ENCODE assay signal across 8 mouse cellular contexts in genomic region chr6:136941051-136942021, GRCm38 (mm10). TPM values are rescaled to one million over a fixed set of nuclear protein-coding genes. Genes with fewer than 3 reads are reported as not detected.
DNase-seq lines count a peak whose midpoint lies in the region; ATAC-seq and TF ChIP-seq lines count a peak whose summit lies in the region.

Gene Arhgdib, minus strand, starts transcription at chr6:136941899.

- TF ChIP-seq EP300 in liver, postnatal 0 days (IDR thresholded peaks at IDR 0.05; ENCODE audit: low read depth): no peak

- no peaks in the 10 kb centered on the region for H3K27me3 ChIP-seq in testis, adult 2 months (ENCODE audit: control insufficient read depth, insufficient read depth, low read length)
- no peaks in the 10 kb centered on the region for H3K27me3 ChIP-seq in kidney, adult 2 months (replicated peaks; ENCODE audit: control insufficient read depth, insufficient read depth, low read length)
- H3K27me3 ChIP-seq in liver, postnatal 0 days (ENCODE audit: insufficient read depth, low read length): no peaks in the 10 kb centered on the region
- no peaks in the 10 kb centered on the region for H3K27me3 ChIP-seq in small intestine, adult 2 months (ENCODE audit: control insufficient read depth, insufficient read depth, low read length)

- 24% methylated on average over 12 of the region's 12 CpGs for WGBS in kidney, adult 2 months
- 12% methylated on average over 12 of the region's 12 CpGs for WGBS in liver, postnatal 0 days (ENCODE audit: insufficient replicate concordance)
- 29% methylated on average over 12 of the region's 12 CpGs for WGBS in small intestine, adult 2 months

- no peak for DNase-seq in testis, postnatal 10 days (ENCODE audit: low spot score)
- no peak for DNase-seq in brain, embryonic 14.5 days (ENCODE audit: low read depth)
- peak; percentile 57 to 68 for DNase-seq in heart, adult 9 months (ENCODE audit: low spot score in 2 of 2)
- peak; percentile 76 for DNase-seq in kidney, adult 2 months
- DNase-seq in liver, postnatal 0 days: peak; percentile 34
- no peak for DNase-seq in cerebellum, adult 11-12 months

- H3K4me2 ChIP-seq in liver, postnatal 0 days (ENCODE audit: low read depth, low read length): peak within 1 kb of the TSS; percentile 62

- H3K36me3 ChIP-seq in testis, adult 2 months (ENCODE audit: control insufficient read depth, insufficient read depth, low read length): no peaks in the 10 kb centered on the region
- H3K36me3 ChIP-seq in kidney, adult 2 months (ENCODE audit: control insufficient read depth, insufficient read depth, low read length): no peaks in the 10 kb centered on the region
- H3K36me3 ChIP-seq in liver, postnatal 0 days (replicated peaks; ENCODE audit: insufficient read depth, low read length): no peaks in the 10 kb centered on the region
- H3K36me3 ChIP-seq in small intestine, adult 2 months (ENCODE audit: control insufficient read depth, insufficient read depth, low read length): no peaks in the 10 kb centered on the region

- ATAC-seq in liver, postnatal 0 days: peak; percentile 22

- peaks cover 4% of the 10 kb centered on the region for H3K4me1 ChIP-seq in testis, adult 2 months (ENCODE audit: control insufficient read depth, insufficient read depth, low read length)
- peaks cover 2% of the 10 kb centered on the region; the same call in 1 of the 2 replicates for H3K4me1 ChIP-seq in kidney, adult 2 months (ENCODE audit: control insufficient read depth, insufficient read depth, low read length)
- H3K4me1 ChIP-seq in liver, postnatal 0 days (ENCODE audit: insufficient read depth): peaks cover 16% of the 10 kb centered on the region
- H3K4me1 ChIP-seq in small intestine, adult 2 months (ENCODE audit: control insufficient read depth, insufficient read depth, insufficient read length, low read length): no peaks in the 10 kb centered on the region

- no peak within 1 kb of the TSS for H3K4me3 ChIP-seq in testis, adult 2 months (ENCODE audit: control insufficient read depth, low read depth, low read length)
- H3K4me3 ChIP-seq in kidney, adult 2 months (ENCODE audit: insufficient read depth, low read depth, low read length): peak within 1 kb of the TSS; percentile 48
- H3K4me3 ChIP-seq in liver, postnatal 0 days (ENCODE audit: low read depth, low read length): peak within 1 kb of the TSS; percentile 45
- peak within 1 kb of the TSS; percentile 65 for H3K4me3 ChIP-seq in small intestine, adult 2 months (ENCODE audit: low read depth, low read length)

- H3K27ac ChIP-seq in testis, adult 2 months (ENCODE audit: control insufficient read depth, insufficient read depth, low read depth, low read length): peak within 1 kb of the TSS; percentile 71
- peak within 1 kb of the TSS; percentile 79 for H3K27ac ChIP-seq in kidney, adult 2 months (ENCODE audit: insufficient read depth, low read depth, low read length)
- peak within 1 kb of the TSS; percentile 91 for H3K27ac ChIP-seq in liver, postnatal 0 days (ENCODE audit: low read depth)
- peak within 1 kb of the TSS; percentile 74 for H3K27ac ChIP-seq in small intestine, adult 2 months (ENCODE audit: insufficient read depth, low read depth, low read length)

- H3K9me3 ChIP-seq in liver, postnatal 0 days (ENCODE audit: low read length): no peaks in the 10 kb centered on the region

- no peak for TF ChIP-seq CTCF in testis, adult 2 months (IDR thresholded peaks at IDR 0.05; ENCODE audit: control insufficient read depth, insufficient read depth, insufficient replicate concordance, low read depth, low read length)
- no peak for TF ChIP-seq CTCF in brain, embryonic 14.5 days (IDR thresholded peaks at IDR 0.05; ENCODE audit: borderline replicate concordance, extremely low read depth, insufficient read depth, insufficient read length)
- TF ChIP-seq CTCF in kidney, adult 2 months (conservative IDR thresholded peaks at IDR 0.05; ENCODE audit: insufficient read depth, insufficient read length, low read depth, low read length): no peak
- no peak for TF ChIP-seq CTCF in liver, postnatal 0 days (IDR thresholded peaks at IDR 0.05; ENCODE audit: low read depth)
- TF ChIP-seq CTCF in small intestine, adult 2 months (IDR thresholded peaks at IDR 0.05; ENCODE audit: extremely low read depth, insufficient read length, insufficient replicate concordance, low read depth, low read length): no peak

- TF ChIP-seq POLR2A in testis, adult 2 months (IDR thresholded peaks at IDR 0.05; ENCODE audit: control insufficient read depth, low read depth, low read length): no peak
- TF ChIP-seq POLR2A in brain, embryonic 14.5 days (IDR thresholded peaks at IDR 0.05; ENCODE audit: borderline replicate concordance, extremely low read depth, insufficient read depth, insufficient read length, poor library complexity, severe bottlenecking): no peak
- no peak for TF ChIP-seq POLR2A in kidney, adult 2 months (IDR thresholded peaks at IDR 0.05; ENCODE audit: low read depth, low read length)
- TF ChIP-seq POLR2A in small intestine, adult 2 months (IDR thresholded peaks at IDR 0.05; ENCODE audit: low read depth, low read length): no peak

- H3K9ac ChIP-seq in liver, postnatal 0 days (replicated peaks): peak within 1 kb of the TSS; percentile 62

RNA-seq across cellular contexts. Expression of gene Arhgdib, which starts in this region (rescaled TPM):
- 5.4 and 5.8 TPM in 2 replicates for polyA plus RNA-seq in testis, adult 2 months (2012; rRNA removed)
- 17.3 and 23.0 TPM in 2 replicates for polyA plus RNA-seq in brain, embryonic 14.5 days (2012; rRNA removed)
- polyA plus RNA-seq in kidney, adult 2 months (2012; rRNA removed): 49.0 and 77.4 TPM in 2 replicates
- 190 and 192 TPM in 2 replicates for polyA plus RNA-seq in liver, postnatal 0 days (2015; fragmentation: Nextera tagmentation; extraction: Ambion mirVana)
- polyA plus RNA-seq in small intestine, adult 2 months (2012; rRNA removed): 11.2 and 22.6 TPM in 2 replicates

Comparison
In these comparisons a context has a peak if more than half of its experiments do, and no peak if none do; other contexts are left out.
1. DNase-seq: peak in heart, adult 9 months (2 of 2), kidney, adult 2 months (single experiment) and liver, postnatal 0 days (single experiment); none in testis, postnatal 10 days (single experiment), brain, embryonic 14.5 days (single experiment) and cerebellum, adult 11-12 months (single experiment).
2. Peak in every context shown above with its lines, with median percentiles within 50 percentile points of each other: H3K27ac ChIP-seq.